Mouse (Mus musculus): ENCODE results near the gene Oprd1. TPM values are rescaled to one million over a fixed set of nuclear protein-coding genes. Genes with fewer than 3 reads are reported as not detected.

Gene Oprd1
- total RNA-seq, 2 experiments from 2014 or later, result 0.50 to 0.59 TPM

GRCm38 (mm10) chr4:132137013-132137412 is 7.3 kb downstream of the Oprd1 start:
- DNase-seq (ENCODE audit: low spot score in 2 of 2), result no peak

- DNase-seq (ENCODE audit: low spot score in 2 of 2), result no peak
Measured at GRCm38 (mm10) chr4:132133920-132134319, 10.4 kb downstream of the Oprd1 start.

DNA sequence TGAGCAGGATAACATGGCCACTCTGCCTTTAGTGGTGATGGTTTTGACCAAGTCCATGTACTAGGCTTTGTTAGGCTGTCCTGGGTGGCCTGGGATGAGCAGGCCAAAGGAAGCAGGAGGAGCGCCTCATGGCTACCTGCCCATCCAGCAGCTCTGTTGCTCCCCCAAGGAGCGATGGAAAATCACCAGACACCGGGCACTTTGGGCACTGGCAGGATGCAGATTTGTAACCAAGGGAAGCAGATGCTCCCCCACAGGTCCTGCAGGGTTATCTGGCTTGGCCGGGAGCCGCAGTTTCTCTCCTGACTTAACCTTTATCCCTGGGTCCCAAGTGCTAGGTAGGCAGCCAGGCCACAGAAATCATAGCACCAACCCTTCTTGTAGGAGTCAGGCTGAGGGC is 10.9 kb downstream of the Oprd1 start:
- no peak for DNase-seq (ENCODE audit: low spot score in 2 of 2)

GRCm38 (mm10) chr4:132132297-132132696 is 12.0 kb downstream of the Oprd1 start:
- DNase-seq (ENCODE audit: low spot score in 2 of 2), result no peak

DNA sequence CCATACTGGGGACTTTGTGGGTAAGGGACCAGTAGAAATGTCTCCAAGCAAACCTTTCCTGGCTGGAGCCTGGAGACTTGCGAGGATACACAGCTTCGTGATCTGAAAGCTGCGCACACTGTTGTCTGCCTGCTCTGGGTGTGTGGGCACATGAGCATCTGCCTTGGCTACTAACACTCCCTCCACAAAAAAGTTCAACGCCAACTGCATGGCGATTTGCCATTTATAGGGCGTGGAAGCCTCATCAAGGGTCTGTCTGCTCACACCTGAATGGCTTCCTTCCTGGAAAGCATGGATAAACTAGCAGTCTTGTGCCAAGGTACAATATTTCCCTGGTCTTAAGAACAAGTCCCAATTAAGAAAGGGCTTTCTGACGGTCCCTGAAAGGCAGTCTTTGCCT is 12.5 kb downstream of the Oprd1 start:
- DNase-seq (ENCODE audit: low spot score in 2 of 2), result no peak

- DNase-seq (ENCODE audit: low spot score in 2 of 2), result no peak
Measured at GRCm38 (mm10) chr4:132131116-132131515, 13.2 kb downstream of the Oprd1 start.

DNA sequence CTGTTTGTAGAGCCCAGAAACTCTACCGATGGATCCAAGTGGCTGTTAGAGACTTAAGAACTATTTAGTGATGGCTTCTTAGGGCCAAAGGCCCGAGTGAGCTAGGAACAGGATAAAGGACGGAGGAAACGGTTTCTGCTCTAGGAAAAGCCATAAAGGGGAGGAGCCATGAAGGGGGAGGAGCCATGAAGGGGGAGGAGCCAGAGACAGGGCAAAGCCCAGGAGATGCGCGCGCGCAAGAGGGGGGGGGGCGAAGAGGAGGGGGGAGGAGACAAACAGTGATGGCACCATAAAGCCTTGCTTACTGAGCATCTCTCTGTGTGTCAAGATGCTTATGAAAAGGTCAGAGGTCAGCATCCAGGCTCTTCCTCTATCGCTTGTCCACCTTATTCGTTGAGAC is 13.6 kb downstream of the Oprd1 start:
- no peak for DNase-seq (ENCODE audit: low spot score in 2 of 2)

GRCm38 (mm10) chr4:132130134-132130533 is 14.2 kb downstream of the Oprd1 start:
- DNase-seq (ENCODE audit: low spot score in 2 of 2), result no peak

DNA sequence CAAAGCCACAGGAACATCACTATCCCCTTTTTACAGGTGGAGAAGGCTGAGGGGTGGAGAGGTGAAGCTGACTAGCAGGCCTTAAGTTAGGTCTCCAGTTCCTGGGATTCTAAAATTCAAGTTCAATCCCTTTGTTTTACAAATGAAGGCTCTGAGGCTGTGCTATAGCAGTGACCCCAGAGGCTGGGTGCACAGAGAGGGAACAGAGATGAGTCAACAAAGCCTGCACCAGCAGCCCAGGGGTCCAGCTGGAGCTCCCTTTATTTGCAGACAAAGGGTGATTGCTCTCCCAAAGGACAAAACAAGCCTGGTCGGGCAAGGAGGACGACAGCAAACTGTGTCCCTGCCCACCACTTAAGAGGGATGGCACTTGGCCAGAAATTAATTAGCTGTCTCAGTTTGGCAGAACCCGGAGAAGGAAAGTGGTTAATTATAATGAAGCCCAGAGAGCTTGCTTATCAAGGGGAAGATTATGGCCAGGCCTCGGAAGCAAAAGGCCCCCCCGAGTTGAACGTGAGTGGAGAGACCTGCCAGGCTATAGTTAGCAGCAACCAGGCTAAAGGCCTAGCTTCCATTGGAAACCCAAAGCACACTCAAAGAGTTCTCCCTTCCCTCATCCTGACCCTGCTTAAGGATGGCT is 15.2 kb downstream of the Oprd1 start:
- DNase-seq (ENCODE audit: low spot score in 2 of 2), result no peak

DNA sequence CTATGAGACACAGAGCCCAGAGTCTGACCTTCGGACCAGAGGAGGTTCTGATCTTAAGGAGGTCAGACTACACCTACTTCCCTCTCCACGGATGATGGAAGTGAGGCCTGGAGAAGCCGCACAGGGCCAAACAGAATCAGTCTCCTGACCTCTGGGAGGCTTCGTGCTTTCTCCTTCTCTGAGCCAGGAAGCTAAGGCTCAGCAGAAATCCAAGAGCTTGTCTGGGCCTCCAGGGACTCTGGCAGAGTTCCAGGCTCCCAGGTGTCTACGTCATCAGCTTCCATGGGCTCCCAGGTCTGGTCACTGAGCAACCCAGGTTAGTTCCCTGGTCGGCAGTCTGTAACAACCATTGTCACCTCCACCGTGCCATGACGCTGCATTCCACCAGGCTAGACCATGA is 17.2 kb downstream of the Oprd1 start:
- no peak for DNase-seq (ENCODE audit: low spot score in 2 of 2)

GRCm38 (mm10) chr4:132123166-132123565 is 21.1 kb downstream of the Oprd1 start:
- no peak for DNase-seq (ENCODE audit: low spot score in 2 of 2)

DNA sequence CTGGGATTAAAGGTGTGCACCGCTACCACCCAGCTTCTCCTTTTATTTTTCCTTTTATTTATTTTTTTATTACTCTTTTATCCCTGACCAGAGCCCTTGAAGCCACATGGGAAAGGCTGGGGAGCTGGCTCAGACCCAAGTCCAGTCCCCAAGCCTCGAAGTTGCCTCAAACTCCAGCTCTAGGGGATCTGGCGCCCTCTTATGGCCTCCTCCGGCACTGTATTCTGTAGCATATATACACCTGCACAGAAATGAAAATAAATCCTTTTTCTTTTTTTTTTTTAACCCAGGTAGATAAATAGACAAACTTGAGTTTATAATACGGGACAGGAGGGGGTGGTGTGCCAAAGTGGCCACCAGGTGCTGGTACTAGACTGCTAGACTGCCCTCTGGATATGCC is 22.6 kb downstream of the Oprd1 start:
- no peak for DNase-seq (ENCODE audit: low spot score in 2 of 2)

DNA sequence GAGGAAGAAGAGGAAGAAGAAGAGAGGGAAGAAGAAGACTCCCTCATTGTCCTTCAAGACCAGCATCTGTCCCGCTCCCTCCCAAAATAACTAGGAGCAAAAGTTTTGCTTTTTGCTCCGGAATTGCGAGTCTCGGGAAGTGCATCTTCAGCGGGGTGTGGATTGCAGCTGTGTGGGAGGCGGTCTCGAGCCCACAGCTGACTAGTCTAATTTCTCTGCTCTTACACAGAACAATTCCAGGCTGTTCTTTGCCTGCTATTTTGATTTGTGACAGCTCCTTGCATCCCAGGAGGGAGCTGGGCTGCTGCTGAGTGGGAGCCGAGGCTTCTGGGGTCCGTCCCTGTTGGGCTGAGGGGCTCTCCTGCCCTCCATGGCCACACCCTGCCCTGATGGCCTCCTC is 24.7 kb downstream of the Oprd1 start:
- no peak for DNase-seq (ENCODE audit: low spot score in 2 of 2)

DNA sequence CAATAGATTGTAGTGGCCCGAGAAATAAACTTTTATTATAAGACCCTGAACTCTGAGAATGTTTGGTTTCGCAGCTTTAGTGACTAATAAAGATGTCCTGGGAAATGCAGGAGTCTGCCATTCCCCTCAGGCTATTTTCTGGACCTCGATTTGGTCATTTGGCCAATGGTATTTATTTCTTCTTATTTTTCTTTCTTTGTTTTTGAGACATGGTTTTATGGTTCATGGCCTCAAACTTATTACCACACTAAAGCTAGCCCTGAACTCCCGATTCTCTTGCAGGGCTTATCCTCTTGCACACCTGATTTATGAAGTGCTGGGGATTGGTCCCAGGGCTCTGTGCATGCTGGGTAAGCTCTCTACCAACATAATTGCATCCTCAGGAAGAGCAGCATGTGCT is 28.0 kb downstream of the Oprd1 start:
- no peak for DNase-seq (ENCODE audit: low spot score in 2 of 2)

DNA sequence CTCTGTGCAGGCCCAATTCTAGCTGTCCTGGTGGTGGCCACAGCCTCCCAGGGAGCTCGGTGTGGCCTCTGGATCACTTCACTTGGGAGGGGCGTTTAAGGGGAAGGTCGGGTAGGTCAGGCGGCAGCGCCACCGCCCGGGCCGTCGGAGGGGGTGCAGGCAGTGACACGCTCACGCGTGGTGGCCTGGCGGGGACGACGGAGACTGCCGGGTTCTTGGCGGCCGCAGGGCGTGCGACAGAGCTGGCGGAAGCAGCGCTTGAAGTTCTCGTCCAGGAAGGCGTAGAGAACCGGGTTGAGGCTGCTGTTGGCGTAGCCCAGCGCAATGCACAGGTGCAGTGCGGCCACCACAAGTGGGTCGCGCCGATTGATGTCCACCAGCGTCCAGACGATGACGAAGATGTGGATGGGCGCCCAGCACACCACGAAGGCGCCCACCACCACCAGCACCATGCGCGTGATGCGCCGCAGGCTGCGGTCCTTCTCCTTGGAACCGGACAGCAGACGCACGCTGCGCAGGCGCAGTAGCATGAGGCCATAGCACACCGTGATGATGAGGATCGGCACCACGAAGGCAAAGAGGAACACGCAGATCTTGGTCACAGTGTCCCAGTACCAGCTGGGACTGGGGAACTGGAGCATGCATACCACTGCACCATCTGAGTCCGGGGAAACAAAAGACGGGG is 30.7 kb downstream of the Oprd1 start:
- no peak for DNase-seq (ENCODE audit: low spot score in 2 of 2)

DNA sequence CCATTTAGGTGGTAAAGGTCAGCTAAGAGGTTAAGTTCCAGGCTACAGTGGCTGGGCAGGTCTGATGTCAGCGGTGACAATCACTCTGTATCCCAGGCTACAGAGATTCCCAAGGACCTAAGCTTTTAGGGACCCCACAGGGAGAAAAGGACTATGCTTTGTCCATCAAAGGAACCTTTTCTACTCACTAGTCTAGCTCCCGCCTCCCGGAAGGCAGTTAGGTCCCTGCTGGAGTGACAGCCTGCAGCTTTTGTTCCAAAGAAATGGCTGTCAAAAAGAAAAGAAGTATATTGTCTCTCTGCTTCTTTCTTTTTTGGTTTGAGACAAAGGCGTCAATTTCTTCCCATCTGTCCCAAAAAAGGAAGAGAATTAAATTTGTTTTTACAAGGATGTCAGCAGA is 33.1 kb downstream of the Oprd1 start:
- no peak for DNase-seq (ENCODE audit: low spot score in 2 of 2)

DNA sequence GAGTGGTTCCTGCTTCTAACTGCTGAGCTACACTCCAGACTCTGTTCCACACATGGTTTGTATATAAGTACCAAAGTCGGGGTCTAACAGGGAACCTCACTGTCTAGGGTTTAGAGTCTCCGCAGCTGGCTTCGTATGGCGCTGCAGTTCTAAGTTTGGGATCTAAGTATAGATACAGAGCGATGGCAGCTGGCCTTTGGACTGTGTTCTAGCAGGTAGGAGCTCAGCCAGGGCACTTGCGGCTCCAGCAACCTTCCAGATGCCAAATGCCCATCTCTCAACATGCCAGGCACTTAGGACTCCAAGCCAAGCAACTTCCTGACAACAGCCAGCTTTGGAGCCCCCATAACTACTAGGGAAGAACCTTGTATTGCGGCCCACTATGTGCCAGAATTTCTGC is 36.1 kb downstream of the Oprd1 start:
- DNase-seq (ENCODE audit: low spot score in 2 of 2), result no peak

DNA sequence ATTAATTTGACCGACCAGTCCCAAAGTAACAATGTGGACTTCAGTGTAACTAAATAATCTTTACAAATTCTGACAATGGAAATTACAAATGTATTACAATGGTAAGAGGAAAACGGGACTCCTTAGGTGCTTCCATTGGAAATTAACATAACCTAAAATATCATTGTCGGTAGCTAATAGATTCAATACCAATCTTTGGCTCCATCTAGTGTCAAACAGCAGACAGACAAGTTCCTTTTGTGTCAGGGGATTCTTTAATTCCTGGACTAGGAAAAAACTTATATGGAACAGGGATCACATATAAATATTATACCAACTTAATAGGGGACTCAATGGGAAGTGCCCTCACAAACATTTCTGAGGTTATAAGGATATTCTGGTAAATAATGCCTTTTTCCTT is 43.1 kb downstream of the Oprd1 start:
- DNase-seq (ENCODE audit: low spot score in 2 of 2), result no peak

DNA sequence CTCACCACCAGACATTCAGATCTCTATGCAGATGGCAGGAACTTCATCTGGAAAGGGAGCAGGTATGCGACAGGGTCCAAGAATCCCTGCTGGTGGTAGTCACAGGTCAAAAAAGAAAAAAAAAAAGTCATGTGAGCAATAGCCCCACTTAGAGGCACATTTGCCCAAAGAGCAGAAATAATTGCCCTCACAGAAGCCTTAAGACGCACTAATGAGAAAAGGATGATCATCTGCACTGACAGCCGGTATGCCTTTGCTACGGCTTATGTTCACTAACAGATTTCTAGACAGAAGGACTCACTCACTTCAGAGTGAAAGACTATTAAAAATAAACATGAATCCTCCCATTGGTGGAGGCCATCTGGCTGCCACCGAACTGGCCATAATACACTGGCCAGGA is 44.7 kb downstream of the Oprd1 start:
- no peak for DNase-seq (ENCODE audit: low spot score in 2 of 2)

DNA sequence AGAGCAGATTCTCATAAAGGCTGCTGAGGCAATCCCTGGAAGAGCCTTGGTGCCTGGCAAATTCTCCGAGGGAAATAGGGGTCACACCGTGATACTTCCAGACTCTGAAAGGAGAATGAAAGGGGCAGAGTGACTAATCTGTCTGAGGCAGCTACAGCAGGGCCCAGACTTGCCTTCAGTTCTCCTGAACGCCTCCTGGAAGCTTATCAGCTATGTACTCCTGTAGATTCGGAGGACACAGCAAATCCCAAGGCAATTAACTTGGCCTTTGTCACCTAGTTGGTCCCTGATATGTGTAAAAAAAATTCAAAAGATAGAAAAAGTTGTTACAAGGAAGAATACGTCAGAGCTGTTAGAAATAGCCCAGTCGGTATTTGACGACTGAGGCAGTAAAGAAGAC is 49.2 kb downstream of the Oprd1 start:
- no peak for DNase-seq (ENCODE audit: low spot score in 2 of 2)

DNA sequence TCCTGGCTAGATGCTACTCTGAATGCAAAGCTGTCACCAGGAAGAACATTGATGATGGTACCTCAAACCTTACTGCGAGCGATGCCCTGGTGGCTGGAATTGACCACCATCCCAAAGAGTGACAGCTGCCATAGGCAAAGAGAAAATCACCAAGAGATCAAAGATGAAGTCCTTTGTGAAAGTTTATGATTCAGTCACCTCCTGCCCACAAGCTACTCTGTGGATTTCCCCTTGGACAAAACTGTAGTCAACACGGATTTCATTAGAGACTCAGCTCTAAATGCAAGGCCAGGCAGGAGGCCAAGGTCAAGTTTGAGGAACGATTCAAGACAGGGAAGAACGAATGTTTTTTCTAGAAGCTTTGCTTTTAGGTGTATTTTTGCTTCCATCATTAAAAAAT is 50.4 kb downstream of the Oprd1 start:
- no peak for DNase-seq (ENCODE audit: low spot score in 2 of 2)

GRCm38 (mm10) chr4:132093136-132093535 is 51.1 kb downstream of the Oprd1 start:
- no peak for DNase-seq (ENCODE audit: low spot score in 2 of 2)

- no peak for DNase-seq (ENCODE audit: low spot score in 2 of 2)
Measured at GRCm38 (mm10) chr4:132088921-132089320, 55.4 kb downstream of the Oprd1 start.

All from adrenal gland, postnatal 4 days (tissue).